Mouse (Mus musculus) heart, embryonic 16.5 days (tissue): Measurements from ENCODE around the gene Prpf40a. TPM values are rescaled to one million over a fixed set of nuclear protein-coding genes. Genes with fewer than 3 reads are reported as not detected.

ENCODE experiments used
- ATAC-seq: fragments of 200-750 bp; cut with Nextera tagmentation; replicated peaks from 2 replicates; pipeline ENCODE4 v1.8.0; 2017; ENCODE audit warnings: moderate number of reproducible peaks; ENCODE audit not compliant: insufficient read depth, low FRiP score; ENCODE audit errors: extremely low read depth
- H3K27ac ChIP-seq: fragments of 300-500 bp; sonication (generic); 2 replicates; pipeline ENCODE4 v1.5.1; 2014; ENCODE audit warnings: mild to moderate bottlenecking, low read length, control low read depth, moderate library complexity
- H3K27me3 ChIP-seq: fragments of 300-500 bp; sonication (generic); 2 replicates; pipeline ENCODE4 v1.6.1; 2014; ENCODE audit warnings: low read length, mixed read lengths; ENCODE audit not compliant: control insufficient read depth, insufficient read depth
- H3K36me3 ChIP-seq: fragments of 300-500 bp; sonication (generic); 2 replicates; pipeline ENCODE4 v1.6.1; 2014; ENCODE audit not compliant: control insufficient read depth, insufficient read depth
- H3K4me1 ChIP-seq: fragments of 300-500 bp; sonication (generic); 2 replicates; pipeline ENCODE4 v1.6.1; 2014; ENCODE audit warnings: low read length, mixed read lengths; ENCODE audit not compliant: control insufficient read depth, insufficient read depth
- H3K4me2 ChIP-seq: fragments of 300-500 bp; sonication (generic); 2 replicates; pipeline ENCODE4 v1.6.1; 2014; ENCODE audit warnings: low read depth, mild to moderate bottlenecking, control low read depth, low read length
- H3K4me3 ChIP-seq: fragments of 300-500 bp; sonication (generic); 2 replicates; pipeline ENCODE4 v1.5.1; 2014; ENCODE audit warnings: mild to moderate bottlenecking, control low read depth, low read length
- H3K9ac ChIP-seq: fragments of 300-500 bp; sonication (generic); 2 replicates; pipeline ENCODE4 v1.6.1; 2014; ENCODE audit warnings: low read length, control low read depth
- H3K9me3 ChIP-seq: fragments of 300-500 bp; sonication (generic); replicated peaks from 2 replicates; pipeline ENCODE4 v1.6.1; 2016; ENCODE audit warnings: low read length; ENCODE audit not compliant: control insufficient read depth
- WGBS: fragments of 180-500 bp; shearing (Covaris S2); extraction: QIAGEN DNeasy Blood & Tissue Kit; methylation state at CpG from one replicate; pipeline ENCODE4 v1.1.7; 2014; 5-methylcytosine and 5-hydroxymethylcytosine counted together
- polyA plus RNA-seq: library from polyadenylated mRNA; unstranded; fragments of >200 nt; fragmentation: Nextera tagmentation; extraction: Ambion mirVana; gene quantifications from 2 replicates; pipeline ENCODE4 v1.2.1, GENCODE M21; 2015

Gene Prpf40a
- polyA plus RNA-seq, 1 experiment from 2014 or later = 81.4 TPM

GRCm38 (mm10) chr2:53125998-53126397 is 65.1 kb downstream of the Prpf40a start:
- H3K4me2 ChIP-seq = no peak overlapping the region
- H3K4me1 ChIP-seq = no peaks in the 10 kb centered on the region
- no peaks in the 10 kb centered on the region for H3K9me3 ChIP-seq
- WGBS = 85% methylated on average over 3 of the region's 3 CpGs
- no peak overlapping the region for H3K9ac ChIP-seq
- peaks cover 4% of the 10 kb centered on the region; the same call in 1 of the 2 replicates for H3K36me3 ChIP-seq
- H3K27me3 ChIP-seq = no peaks in the 10 kb centered on the region
- H3K4me3 ChIP-seq = no peak overlapping the region
- H3K27ac ChIP-seq = no peak overlapping the region
- no peak for ATAC-seq

DNA sequence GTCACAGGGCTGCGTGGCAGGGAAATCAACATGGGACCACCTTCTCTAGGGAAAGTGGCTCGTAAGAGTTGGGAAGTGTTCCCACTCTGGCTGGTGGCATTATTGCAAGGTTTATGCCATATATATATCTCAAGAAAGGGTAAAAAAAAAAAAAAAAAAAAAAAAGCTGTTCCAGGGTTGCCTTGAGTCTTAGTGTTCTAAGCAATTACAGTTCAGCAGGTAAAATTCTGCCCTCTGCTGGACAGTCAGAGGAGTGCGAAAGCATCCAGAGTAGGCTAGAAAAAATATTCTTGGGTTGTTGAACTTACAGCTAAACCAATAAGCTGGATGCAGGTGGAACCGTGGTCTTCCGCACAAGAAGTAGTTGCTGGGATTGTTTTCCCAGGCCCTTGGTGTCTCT is 69.3 kb downstream of the Prpf40a start:
- no peaks in the 10 kb centered on the region for H3K9me3 ChIP-seq
- no peak overlapping the region for H3K27ac ChIP-seq
- H3K27me3 ChIP-seq = no peaks in the 10 kb centered on the region
- H3K9ac ChIP-seq = no peak overlapping the region
- H3K36me3 ChIP-seq = peaks cover 4% of the 10 kb centered on the region
- H3K4me3 ChIP-seq = no peak overlapping the region
- WGBS = 66% methylated on average over 5 of the region's 5 CpGs
- no peak overlapping the region for H3K4me2 ChIP-seq
- no peak for ATAC-seq
- no peaks in the 10 kb centered on the region for H3K4me1 ChIP-seq

GRCm38 (mm10) chr2:53108547-53108946 is 82.5 kb downstream of the Prpf40a start:
- Histone ChIP-seq H3K4me3 (no peak overlapping the region), H3K4me1 (no peaks in the 10 kb centered on the region), H3K9me3 (no peaks in the 10 kb centered on the region), H3K4me2 (no peak overlapping the region), H3K36me3 (no peaks in the 10 kb centered on the region), H3K27me3 (no peaks in the 10 kb centered on the region), H3K9ac (no peak overlapping the region), H3K27ac (no peak overlapping the region)
- no peak for ATAC-seq
- 70% methylated on average over 5 of the region's 5 CpGs for WGBS

- ATAC-seq = no peak
- Histone ChIP-seq H3K4me1 (no peaks in the 10 kb centered on the region), H3K9ac (no peak overlapping the region), H3K4me3 (no peak overlapping the region), H3K9me3 (no peaks in the 10 kb centered on the region), H3K27me3 (no peaks in the 10 kb centered on the region), H3K4me2 (no peak overlapping the region), H3K36me3 (no peaks in the 10 kb centered on the region), H3K27ac (no peak overlapping the region)
- 83% methylated on average over 8 of the region's 8 CpGs for WGBS
Measured at GRCm38 (mm10) chr2:53106472-53106871, 84.6 kb downstream of the Prpf40a start.

- H3K9me3 ChIP-seq = no peaks in the 10 kb centered on the region
- H3K36me3 ChIP-seq = no peaks in the 10 kb centered on the region
- 56% methylated on average over 7 of the region's 7 CpGs for whole genome bisulfite sequencing
- H3K27ac ChIP-seq = no peak overlapping the region
- ATAC-seq = no peak
- no peaks in the 10 kb centered on the region for H3K27me3 ChIP-seq
- H3K4me3 ChIP-seq = no peak overlapping the region
- no peaks in the 10 kb centered on the region for H3K4me1 ChIP-seq
- H3K9ac ChIP-seq = no peak overlapping the region
- no peak overlapping the region for H3K4me2 ChIP-seq
Measured at GRCm38 (mm10) chr2:53106056-53106455, 85.0 kb downstream of the Prpf40a start.

DNA sequence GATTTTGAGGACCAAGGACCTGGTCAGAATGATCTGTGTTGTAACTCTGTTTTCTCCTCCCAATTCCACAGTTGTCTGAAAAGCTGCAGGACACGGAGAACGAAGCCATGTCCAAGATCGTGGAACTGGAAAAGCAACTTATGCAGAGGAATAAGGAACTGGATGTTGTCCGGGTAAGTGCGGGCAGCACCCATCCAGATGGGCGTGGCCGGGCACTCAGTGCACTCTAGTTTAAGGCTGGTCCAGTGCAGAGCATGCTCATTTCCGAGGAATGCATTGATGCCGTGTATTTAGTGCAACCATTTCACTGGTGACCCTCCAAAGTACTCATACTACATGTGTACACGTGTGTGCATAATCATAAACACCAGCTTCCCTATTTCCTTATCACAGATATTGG is 85.7 kb downstream of the Prpf40a start:
- WGBS = 88% methylated on average over 10 of the region's 10 CpGs
- Histone ChIP-seq H3K36me3 (no peaks in the 10 kb centered on the region), H3K27me3 (no peaks in the 10 kb centered on the region), H3K4me2 (no peak overlapping the region), H3K9me3 (no peaks in the 10 kb centered on the region), H3K4me3 (no peak overlapping the region), H3K9ac (no peak overlapping the region), H3K27ac (no peak overlapping the region), H3K4me1 (no peaks in the 10 kb centered on the region)
- ATAC-seq = no peak

GRCm38 (mm10) chr2:53102901-53103300 is 88.2 kb downstream of the Prpf40a start:
- WGBS = 90% methylated on average over 2 of the region's 2 CpGs
- no peak overlapping the region for H3K4me2 ChIP-seq
- no peaks in the 10 kb centered on the region for H3K4me1 ChIP-seq
- H3K9me3 ChIP-seq = no peaks in the 10 kb centered on the region
- ATAC-seq = no peak
- no peaks in the 10 kb centered on the region for H3K27me3 ChIP-seq
- H3K9ac ChIP-seq = no peak overlapping the region
- H3K36me3 ChIP-seq = no peaks in the 10 kb centered on the region
- H3K27ac ChIP-seq = no peak overlapping the region
- H3K4me3 ChIP-seq = no peak overlapping the region

DNA sequence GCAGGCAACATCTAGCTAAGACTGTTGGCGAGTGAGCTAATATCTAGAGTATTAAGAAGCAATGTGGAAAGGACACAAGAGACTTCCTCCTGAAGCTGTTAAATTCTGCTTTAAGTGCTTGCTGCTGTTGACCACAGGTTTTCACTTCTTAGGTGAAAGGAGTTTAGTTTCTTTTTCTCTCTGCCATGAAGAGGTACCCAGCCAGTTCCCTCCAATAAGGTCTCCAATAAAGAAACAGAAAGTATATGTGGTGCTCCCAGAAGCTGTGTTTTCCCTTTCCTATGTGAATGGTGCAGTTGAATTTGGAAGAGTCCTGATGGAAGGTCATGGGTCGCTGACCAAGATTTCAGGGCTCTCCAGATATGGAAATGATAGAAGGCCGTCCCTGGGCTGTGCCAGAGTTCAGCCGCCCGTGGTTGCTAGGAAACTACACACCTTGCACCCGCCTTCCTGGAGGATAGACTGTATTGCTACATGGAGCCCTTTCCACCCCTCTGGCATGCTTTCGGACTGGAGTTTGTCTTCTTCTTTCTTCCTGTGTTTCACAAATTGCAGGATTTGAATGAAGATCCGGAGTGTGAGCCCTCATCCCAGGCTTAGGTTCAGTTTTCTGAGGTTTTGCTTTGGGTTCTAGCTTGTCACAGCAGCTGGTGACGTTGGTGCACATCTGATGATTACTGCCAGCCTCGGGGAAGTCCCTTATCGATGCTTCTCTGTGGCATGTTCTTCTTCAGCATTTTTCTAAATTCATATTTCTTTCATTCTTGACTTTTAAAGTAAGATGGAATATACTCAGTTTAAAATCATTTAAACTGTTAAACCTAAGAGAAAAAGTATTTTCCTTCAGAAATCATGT is 89.0 kb downstream of the Prpf40a start:
- Histone ChIP-seq H3K4me1 (no peaks in the 10 kb centered on the region), H3K9ac (no peak overlapping the region), H3K4me2 (no peak overlapping the region), H3K27me3 (no peaks in the 10 kb centered on the region), H3K36me3 (no peaks in the 10 kb centered on the region), H3K27ac (no peak overlapping the region), H3K9me3 (no peaks in the 10 kb centered on the region), H3K4me3 (no peak overlapping the region)
- 84% methylated on average over 11 of the region's 11 CpGs for WGBS
- ATAC-seq = no peak

DNA sequence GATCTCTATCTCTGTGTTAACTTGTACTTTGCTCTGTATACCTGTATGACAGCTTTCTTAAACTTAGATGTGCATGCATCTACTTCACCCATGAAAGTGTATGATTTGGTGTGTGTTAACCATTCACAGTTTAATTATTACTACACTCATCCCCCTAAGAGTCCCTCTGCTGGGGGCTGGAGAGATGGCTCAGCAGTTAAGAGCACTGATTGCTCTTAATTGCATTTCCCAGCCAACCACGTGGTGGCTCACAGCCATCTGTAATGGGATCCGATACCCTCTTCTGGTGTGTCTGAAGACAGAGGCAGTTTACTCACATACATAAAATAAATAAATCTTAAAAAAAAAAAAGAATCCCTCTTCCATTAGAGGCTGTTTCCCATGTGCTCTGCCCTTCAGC is 91.0 kb downstream of the Prpf40a start:
- no peak overlapping the region for H3K9ac ChIP-seq
- H3K4me2 ChIP-seq = no peak overlapping the region
- no peak overlapping the region for H3K4me3 ChIP-seq
- no peaks in the 10 kb centered on the region for H3K9me3 ChIP-seq
- H3K4me1 ChIP-seq = no peaks in the 10 kb centered on the region
- H3K27me3 ChIP-seq = no peaks in the 10 kb centered on the region
- no peak overlapping the region for H3K27ac ChIP-seq
- no peak for ATAC-seq
- 53% methylated on average over 2 of the region's 2 CpGs for WGBS
- H3K36me3 ChIP-seq = no peaks in the 10 kb centered on the region
